Mouse (Mus musculus): ENCODE data around the gene Pmf1. TPM values are rescaled to one million over a fixed set of nuclear protein-coding genes. Genes with fewer than 3 reads are reported as not detected.
"Not testable (repeated sequence)": the region's sequence is repeated elsewhere in the genome, so short reads cannot be mapped to it uniquely, and the experiment has no call there.

Gene Pmf1
- polyA plus RNA-seq, 1 experiment from 2014 or later: 64.3 TPM

- TF ChIP-seq CTCF (IDR thresholded peaks at IDR 0.05; ENCODE audit: low read depth) (no peak), EP300 (IDR thresholded peaks at IDR 0.05; ENCODE audit: low read depth) (no peak)
- Histone ChIP-seq H3K27ac (ENCODE audit: low read depth) (peak overlapping the region; percentile 39), H3K36me3 (replicated peaks; ENCODE audit: insufficient read depth, low read length) (peaks cover 24% of the 10 kb centered on the region), H3K9me3 (ENCODE audit: low read length) (no peaks in the 10 kb centered on the region), H3K4me1 (ENCODE audit: insufficient read depth) (no peaks in the 10 kb centered on the region; the same call in 1 of the 2 replicates), H3K27me3 (ENCODE audit: insufficient read depth, low read length) (no peaks in the 10 kb centered on the region), H3K9ac (replicated peaks) (no peak overlapping the region), H3K4me3 (ENCODE audit: low read depth, low read length) (no peak overlapping the region), H3K4me2 (ENCODE audit: low read depth, low read length) (no peak overlapping the region)
- WGBS (ENCODE audit: insufficient replicate concordance): 86% methylated on average over 6 of the region's 6 CpGs
- ATAC-seq: peak; percentile 33; the same call in 1 of the 2 replicates
- peak; percentile 37 for DNase-seq
Measured at GRCm38 (mm10) chr3:88395288-88395687, 14.8 kb downstream of the Pmf1 start.

DNA sequence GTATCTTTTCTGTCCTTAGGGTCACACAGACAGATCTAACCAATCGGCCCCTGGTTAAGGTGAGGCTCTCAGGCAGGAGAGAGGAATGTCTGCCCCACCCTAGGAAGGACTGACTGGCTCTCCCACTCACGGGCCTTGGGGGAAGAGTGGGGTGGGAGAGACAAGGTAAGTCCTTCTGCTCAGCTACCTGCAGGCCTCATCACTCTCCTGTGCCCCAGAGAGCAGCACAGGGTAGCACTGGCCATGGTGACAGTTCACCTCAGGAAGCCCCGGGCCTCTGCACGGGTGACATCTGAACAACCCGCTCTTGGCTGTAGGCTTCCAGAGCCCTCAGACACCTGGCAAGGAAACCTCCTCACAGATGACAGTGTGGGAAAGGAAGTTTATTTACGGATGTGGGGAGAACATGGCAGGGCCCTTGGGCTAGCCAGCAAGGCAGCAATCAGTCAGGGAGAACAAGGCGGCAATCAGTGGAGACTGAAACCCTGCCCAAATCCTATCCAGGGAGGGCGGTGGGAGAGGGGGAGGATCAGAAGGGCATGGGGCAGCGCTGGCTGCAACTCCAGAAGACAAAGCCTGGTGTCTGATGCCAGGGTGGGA, 16.3 kb downstream of the Pmf1 start:
- WGBS (ENCODE audit: insufficient replicate concordance): 87% methylated on average over 9 of the region's 9 CpGs
- H3K4me1 ChIP-seq (ENCODE audit: insufficient read depth): no peaks in the 10 kb centered on the region; the same call in 1 of the 2 replicates
- ATAC-seq (no peak), DNase-seq (no peak)
- no peak for TF ChIP-seq EP300 (IDR thresholded peaks at IDR 0.05; ENCODE audit: low read depth)
- no peak for TF ChIP-seq CTCF (IDR thresholded peaks at IDR 0.05; ENCODE audit: low read depth)
- H3K27me3 ChIP-seq (ENCODE audit: insufficient read depth, low read length): no peaks in the 10 kb centered on the region
- H3K9ac ChIP-seq (replicated peaks): no peak overlapping the region
- H3K4me2 ChIP-seq (ENCODE audit: low read depth, low read length): no peak overlapping the region
- H3K36me3 ChIP-seq (replicated peaks; ENCODE audit: insufficient read depth, low read length): peaks cover 16% of the 10 kb centered on the region
- no peak overlapping the region for H3K27ac ChIP-seq (ENCODE audit: low read depth)
- no peak overlapping the region for H3K4me3 ChIP-seq (ENCODE audit: low read depth, low read length)
- H3K9me3 ChIP-seq (ENCODE audit: low read length): no peaks in the 10 kb centered on the region

DNA sequence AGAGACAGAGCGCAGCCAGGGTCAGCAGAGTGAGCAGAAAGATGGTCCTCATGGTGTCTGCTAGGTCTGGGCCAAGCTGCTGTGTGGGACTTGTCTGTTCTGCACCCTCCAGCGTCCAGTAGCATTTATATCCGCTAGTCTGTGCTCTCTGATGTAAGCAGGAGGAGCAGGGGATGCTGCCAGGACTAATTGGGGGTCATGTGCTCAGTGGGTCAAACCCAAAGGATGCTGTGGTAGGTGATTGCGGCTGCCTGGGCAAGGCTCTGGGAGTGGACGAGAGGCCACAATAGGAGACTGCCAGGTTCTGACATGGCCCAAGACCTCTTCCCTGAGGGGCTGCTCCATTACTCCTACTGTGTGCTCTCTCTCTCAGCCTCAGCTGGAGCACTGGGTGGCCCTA, 25.8 kb downstream of the Pmf1 start, which contains the start of gene Bglap:
Gene Bglap, minus strand, starts transcription at position 101 of the 400 bp plus-strand sequence.
- H3K27ac ChIP-seq (ENCODE audit: low read depth): no peak within 1 kb of the TSS
- no peaks in the 10 kb centered on the region for H3K27me3 ChIP-seq (ENCODE audit: insufficient read depth, low read length)
- H3K4me1 ChIP-seq (ENCODE audit: insufficient read depth): peaks cover 3% of the 10 kb centered on the region; the same call in 1 of the 2 replicates
- no peaks in the 10 kb centered on the region for H3K36me3 ChIP-seq (replicated peaks; ENCODE audit: insufficient read depth, low read length)
- H3K9ac ChIP-seq (replicated peaks): no peak within 1 kb of the TSS
- no peak within 1 kb of the TSS for H3K4me3 ChIP-seq (ENCODE audit: low read depth, low read length)
- DNase-seq (no peak), ATAC-seq (no peak)
- 76% methylated on average over 5 of the region's 5 CpGs for WGBS (ENCODE audit: insufficient replicate concordance)
- no peak within 1 kb of the TSS for H3K4me2 ChIP-seq (ENCODE audit: low read depth, low read length)
- no peaks in the 10 kb centered on the region for H3K9me3 ChIP-seq (ENCODE audit: low read length)
- no peak for TF ChIP-seq EP300 (IDR thresholded peaks at IDR 0.05; ENCODE audit: low read depth)
- TF ChIP-seq CTCF (IDR thresholded peaks at IDR 0.05; ENCODE audit: low read depth): no peak

DNA sequence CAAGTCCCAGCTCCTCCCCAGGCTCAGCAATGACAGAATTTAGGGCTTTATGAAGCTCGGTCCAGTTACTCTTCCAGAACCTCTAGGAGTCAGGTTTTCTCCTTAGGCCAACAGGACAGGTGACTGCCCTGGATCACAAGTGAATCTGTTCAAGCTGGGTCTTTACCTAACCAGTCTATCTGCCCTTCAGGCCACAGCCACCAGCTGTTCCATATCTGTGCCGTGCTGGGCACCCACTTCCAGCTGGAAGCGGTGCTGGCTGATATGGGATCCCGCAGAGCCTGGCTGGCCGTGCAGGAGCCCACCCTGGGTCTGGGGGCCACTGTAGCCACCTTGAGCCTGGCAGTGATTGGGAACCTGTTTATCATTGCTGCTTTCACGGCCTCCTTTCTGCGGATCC, 27.7 kb downstream of the Pmf1 start:
- H3K9me3 ChIP-seq (ENCODE audit: low read length); H3K4me1 ChIP-seq (ENCODE audit: insufficient read depth); H3K4me2 ChIP-seq (ENCODE audit: low read depth, low read length); H3K27me3 ChIP-seq (ENCODE audit: insufficient read depth, low read length); ATAC-seq; DNase-seq; H3K36me3 ChIP-seq (replicated peaks; ENCODE audit: insufficient read depth, low read length); H3K9ac ChIP-seq (replicated peaks); H3K4me3 ChIP-seq (ENCODE audit: low read depth, low read length); H3K27ac ChIP-seq (ENCODE audit: low read depth): not testable (repeated sequence)
- WGBS (ENCODE audit: insufficient replicate concordance): 34% methylated on average over 2 of the region's 7 CpGs

DNA sequence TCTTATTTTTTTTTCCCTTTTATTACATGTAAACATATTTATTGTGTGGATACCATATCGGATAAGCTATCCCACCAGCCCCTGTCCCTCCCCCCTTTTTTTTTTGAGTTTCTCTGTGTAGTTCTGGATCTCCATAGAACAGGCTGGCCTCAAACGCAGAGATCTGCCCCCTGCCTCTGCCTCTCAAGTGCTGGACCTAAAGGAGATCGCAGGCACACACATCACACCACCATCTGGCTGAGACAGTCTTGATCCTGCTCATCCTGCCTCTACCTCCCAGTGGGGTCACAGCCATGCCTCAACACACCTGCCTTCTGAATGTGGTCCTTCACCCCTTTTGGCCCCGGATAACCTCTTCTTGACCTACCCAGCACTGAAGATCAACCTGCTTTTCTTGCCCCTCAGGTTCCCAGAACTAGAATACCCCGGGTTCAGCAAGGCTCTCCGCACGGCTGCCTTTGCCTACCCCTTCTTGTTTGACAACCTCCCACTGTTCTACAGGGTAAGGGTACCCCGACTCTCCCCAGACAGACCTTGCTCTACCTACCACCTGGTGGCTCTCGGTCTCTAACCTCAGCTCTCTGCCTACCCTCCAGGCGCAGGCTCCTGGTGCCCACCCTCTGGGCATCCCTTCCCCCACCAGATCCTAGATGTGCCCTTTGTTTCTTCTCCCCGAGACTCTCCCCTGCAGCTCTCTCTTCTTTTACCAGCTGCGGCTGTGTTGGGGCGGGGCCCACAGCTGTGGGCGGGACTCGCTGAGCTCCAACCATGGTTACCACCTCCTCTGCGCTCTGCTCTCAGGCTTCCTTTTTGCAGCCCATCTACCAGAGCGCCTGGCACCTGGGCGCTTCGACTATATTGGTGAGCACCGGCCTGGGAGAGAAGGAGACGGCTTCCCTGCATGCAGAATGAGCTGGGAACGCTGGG, 28.5 kb downstream of the Pmf1 start:
- ATAC-seq (peak; percentile 71), DNase-seq (peak; percentile 67)
- not testable (repeated sequence) for H3K27me3 ChIP-seq (ENCODE audit: insufficient read depth, low read length); H3K9me3 ChIP-seq (ENCODE audit: low read length); H3K9ac ChIP-seq (replicated peaks); H3K36me3 ChIP-seq (replicated peaks; ENCODE audit: insufficient read depth, low read length); H3K4me3 ChIP-seq (ENCODE audit: low read depth, low read length); H3K4me1 ChIP-seq (ENCODE audit: insufficient read depth); H3K27ac ChIP-seq (ENCODE audit: low read depth)
- 16% methylated on average over 19 of the region's 22 CpGs for WGBS (ENCODE audit: insufficient replicate concordance)
- 0 out of 2 replicates have a peak overlapping the region, but pooled peaks have one; percentile 32 for H3K4me2 ChIP-seq (ENCODE audit: low read depth, low read length)

DNA sequence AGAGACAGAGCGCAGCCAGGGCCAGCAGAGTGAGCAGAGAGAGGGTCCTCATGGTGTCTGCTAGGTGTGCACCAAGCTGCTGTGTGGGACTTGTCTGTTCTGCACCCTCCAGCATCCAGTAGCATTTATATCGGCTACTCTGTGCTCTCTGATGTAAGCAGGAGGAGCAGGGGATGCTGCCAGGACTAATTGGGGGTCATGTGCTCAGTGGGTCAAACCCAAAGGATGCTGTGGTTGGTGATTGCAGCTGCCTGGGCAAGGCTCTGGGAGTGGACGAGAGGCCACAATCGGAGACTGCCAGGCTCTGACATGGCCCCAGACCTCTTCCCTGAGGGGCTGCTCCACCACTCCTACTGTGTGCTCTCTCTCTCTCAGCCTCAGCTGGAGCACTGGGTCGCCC, 31.5 kb downstream of the Pmf1 start, which contains the start of gene Bglap2:
Gene Bglap2, minus strand, starts transcription at position 101 of the 400 bp plus-strand sequence.
- H3K9ac ChIP-seq (replicated peaks); H3K27me3 ChIP-seq (ENCODE audit: insufficient read depth, low read length); H3K4me2 ChIP-seq (ENCODE audit: low read depth, low read length); H3K9me3 ChIP-seq (ENCODE audit: low read length); H3K36me3 ChIP-seq (replicated peaks; ENCODE audit: insufficient read depth, low read length); ATAC-seq; H3K4me3 ChIP-seq (ENCODE audit: low read depth, low read length); H3K4me1 ChIP-seq (ENCODE audit: insufficient read depth); H3K27ac ChIP-seq (ENCODE audit: low read depth); DNase-seq: not testable (repeated sequence)
- 68% methylated on average over 4 of the region's 5 CpGs for WGBS (ENCODE audit: insufficient replicate concordance)

DNA sequence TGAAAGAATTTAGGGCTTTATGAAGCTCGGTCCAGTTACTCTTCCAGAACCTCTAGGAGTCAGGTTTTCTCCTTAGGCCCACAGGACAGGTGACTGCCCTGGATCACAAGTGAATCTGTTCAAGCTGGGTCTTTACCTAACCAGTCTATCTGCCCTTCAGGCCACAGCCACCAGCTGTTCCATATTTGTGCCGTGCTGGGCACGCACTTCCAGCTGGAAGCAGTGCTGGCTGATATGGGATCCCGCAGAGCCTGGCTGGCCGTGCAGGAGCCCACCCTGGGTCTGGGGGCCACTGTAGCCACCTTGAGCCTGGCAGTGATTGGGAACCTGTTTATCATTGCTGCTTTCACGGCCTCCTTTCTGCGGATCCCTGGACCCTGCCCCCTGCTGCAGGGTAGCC, 33.5 kb downstream of the Pmf1 start:
- H3K4me1 ChIP-seq (ENCODE audit: insufficient read depth); H3K9me3 ChIP-seq (ENCODE audit: low read length); H3K36me3 ChIP-seq (replicated peaks; ENCODE audit: insufficient read depth, low read length); H3K4me3 ChIP-seq (ENCODE audit: low read depth, low read length); H3K27me3 ChIP-seq (ENCODE audit: insufficient read depth, low read length); DNase-seq; ATAC-seq; H3K4me2 ChIP-seq (ENCODE audit: low read depth, low read length); H3K9ac ChIP-seq (replicated peaks); H3K27ac ChIP-seq (ENCODE audit: low read depth): not testable (repeated sequence)
- 49% methylated on average over 5 of the region's 7 CpGs for WGBS (ENCODE audit: insufficient replicate concordance)

- not testable (repeated sequence) for H3K27ac ChIP-seq (ENCODE audit: low read depth); H3K4me3 ChIP-seq (ENCODE audit: low read depth, low read length); H3K9ac ChIP-seq (replicated peaks); H3K9me3 ChIP-seq (ENCODE audit: low read length); H3K4me1 ChIP-seq (ENCODE audit: insufficient read depth); H3K4me2 ChIP-seq (ENCODE audit: low read depth, low read length); H3K27me3 ChIP-seq (ENCODE audit: insufficient read depth, low read length); H3K36me3 ChIP-seq (replicated peaks; ENCODE audit: insufficient read depth, low read length)
- ATAC-seq (peak; percentile 85), DNase-seq (peak; percentile 58)
- WGBS (ENCODE audit: insufficient replicate concordance): 9% methylated on average over 17 of the region's 19 CpGs
Measured at GRCm38 (mm10) chr3:88375750-88376626, 34.1 kb downstream of the Pmf1 start.
